Mouse (Mus musculus) ovary, adult 18-20 months (tissue): ENCODE measurements around the gene Sycn.
"Not testable (repeated sequence)": the region's sequence is repeated elsewhere in the genome, so short reads cannot be mapped to it uniquely, and the experiment has no call there.

Experiments
- DNase-seq: peaks from one replicate; pipeline ENCODE4 v3.0.0; 2022; ENCODE audit warnings: low spot score, mixed read lengths

Gene Sycn

GRCm38 (mm10) chr7:28540526-28540925 lies at the start of gene Sycn:
Gene Sycn, plus strand, starts transcription at chr7:28540885.
- DNase-seq, result no peak

- DNase-seq, result no peak
Observed at GRCm38 (mm10) chr7:28490903-28491302, 49.8 kb upstream of the Sycn start.

- DNase-seq, result no peak
Observed at GRCm38 (mm10) chr7:28492310-28492709, 48.4 kb upstream of the Sycn start.

- DNase-seq, result no peak
Observed at GRCm38 (mm10) chr7:28495426-28495825, 45.3 kb upstream of the Sycn start.

GRCm38 (mm10) chr7:28505585-28505984 lies 35.1 kb upstream of the Sycn start:
- DNase-seq, result no peak

- DNase-seq, result not testable (repeated sequence)
Observed at GRCm38 (mm10) chr7:28509121-28509520, 31.6 kb upstream of the Sycn start.

GRCm38 (mm10) chr7:28510405-28510974 lies 30.2 kb upstream of the Sycn start, which contains the start of gene Ifnl2:
Gene Ifnl2, minus strand, starts transcription at chr7:28510455.
- not testable (repeated sequence) for DNase-seq

- no peak for DNase-seq
Observed at GRCm38 (mm10) chr7:28511441-28511840, 29.2 kb upstream of the Sycn start.

- DNase-seq, result not testable (repeated sequence)
Observed at GRCm38 (mm10) chr7:28522536-28522935, 18.1 kb upstream of the Sycn start, which contains the start of gene Ifnl3. Gene Ifnl3, plus strand, starts transcription at chr7:28522836.

- peak; percentile 30 for DNase-seq
Observed at GRCm38 (mm10) chr7:28527922-28528719, 12.6 kb upstream of the Sycn start.

GRCm38 (mm10) chr7:28532005-28532404 lies 8.7 kb upstream of the Sycn start:
- no peak for DNase-seq

- not testable (repeated sequence) for DNase-seq
Observed at GRCm38 (mm10) chr7:28538886-28539285, 1.8 kb upstream of the Sycn start.

GRCm38 (mm10) chr7:28544051-28544601 lies 3.4 kb downstream of the Sycn start:
- DNase-seq, result no peak

GRCm38 (mm10) chr7:28545048-28545890 lies 4.6 kb downstream of the Sycn start:
- DNase-seq, result no peak

GRCm38 (mm10) chr7:28545891-28546210 lies 5.2 kb downstream of the Sycn start:
- no peak for DNase-seq

- no peak for DNase-seq
Observed at GRCm38 (mm10) chr7:28546649-28547048, 6.0 kb downstream of the Sycn start.

- DNase-seq, result no peak
Observed at GRCm38 (mm10) chr7:28547154-28547553, 6.5 kb downstream of the Sycn start, which contains the start of gene Nccrp1. Gene Nccrp1, minus strand, starts transcription at chr7:28547254.

GRCm38 (mm10) chr7:28547628-28548027 lies 6.9 kb downstream of the Sycn start:
- DNase-seq, result no peak

- no peak for DNase-seq
Observed at GRCm38 (mm10) chr7:28553076-28553475, 12.4 kb downstream of the Sycn start.

- DNase-seq, result no peak
Observed at GRCm38 (mm10) chr7:28555939-28556535, 15.4 kb downstream of the Sycn start.

GRCm38 (mm10) chr7:28557069-28557468 lies 16.4 kb downstream of the Sycn start:
- no peak for DNase-seq

GRCm38 (mm10) chr7:28557708-28558107 lies 17.0 kb downstream of the Sycn start:
- no peak for DNase-seq
